Mouse (Mus musculus): ENCODE measurements at regions not wholly inside any gene's neighbourhood (a gene's known extent, or its start where the extent isn't known, plus 50 kb on each side); places are given as distances from the start of the nearest gene placed in this dataset.

DNA sequence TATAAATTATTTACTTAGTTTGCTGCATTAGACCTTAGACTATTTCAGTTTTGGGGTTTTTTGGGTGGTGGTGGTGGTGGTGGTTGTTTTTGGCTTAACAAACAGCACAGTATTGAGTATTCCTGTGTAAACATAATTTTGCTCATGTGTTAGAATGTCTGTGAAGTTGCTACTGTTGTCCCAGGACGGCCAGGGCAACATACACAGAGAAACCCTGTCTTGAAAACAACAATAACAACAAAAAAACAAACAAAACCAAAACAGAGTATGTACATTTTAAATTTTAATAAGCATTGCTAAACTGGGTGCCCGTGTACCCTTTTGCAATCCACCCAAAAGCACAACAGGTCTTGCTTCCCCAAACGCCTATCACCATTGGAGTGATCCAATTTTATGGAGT, 51.8 kb upstream of the Exoc6 start:
- TF ChIP-seq POLR2A (IDR thresholded peaks at IDR 0.05; ENCODE audit: low read depth, low read length) (no peak), CTCF (IDR thresholded peaks at IDR 0.05; ENCODE audit: extremely low read depth, insufficient read length, insufficient replicate concordance, low read depth, low read length) (no peak)
- WGBS, result 77% methylated on average over 3 of the region's 3 CpGs
- Histone ChIP-seq H3K4me1 (ENCODE audit: control insufficient read depth, insufficient read depth, insufficient read length, low read length) (no peaks in the 10 kb centered on the region), H3K27ac (ENCODE audit: insufficient read depth, low read depth, low read length) (no peak overlapping the region), H3K36me3 (ENCODE audit: control insufficient read depth, insufficient read depth, low read length) (no peaks in the 10 kb centered on the region), H3K27me3 (ENCODE audit: control insufficient read depth, insufficient read depth, low read length) (peaks cover 4% of the 10 kb centered on the region; the same call in 1 of the 2 replicates), H3K4me3 (ENCODE audit: low read depth, low read length) (no peak overlapping the region)

All from small intestine, adult 2 months (tissue).